Mouse (Mus musculus): ENCODE results near the gene Neurl2. TPM values are rescaled to one million over a fixed set of nuclear protein-coding genes. Genes with fewer than 3 reads are reported as not detected.

Gene Neurl2
- polyA plus RNA-seq, 1 experiment from 2014 or later = 7.9 TPM

DNA sequence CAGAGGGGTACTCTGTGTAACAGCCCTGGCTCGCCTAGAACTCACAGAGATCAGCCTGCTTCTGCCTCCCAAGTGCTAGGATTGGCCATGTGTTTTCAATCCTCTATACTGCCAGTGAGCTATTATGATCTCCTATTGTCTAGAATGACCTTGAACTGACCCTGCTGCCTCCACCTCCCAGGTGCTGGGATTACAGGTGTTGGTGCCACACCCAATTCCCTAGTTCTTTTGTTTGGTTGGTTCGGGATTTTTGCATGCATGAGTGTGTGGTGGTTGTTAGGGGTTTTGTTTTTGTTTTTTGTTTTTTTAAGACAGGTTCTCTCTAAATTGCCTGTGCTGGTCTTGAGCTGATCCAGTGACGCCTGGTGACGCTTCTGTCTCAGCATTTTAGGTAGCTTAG is 9.3 kb downstream of the Neurl2 start:
- peaks cover 13% of the 10 kb centered on the region; the same call in 1 of the 2 replicates for H3K4me1 ChIP-seq (replicated peaks; ENCODE audit: control insufficient read depth, insufficient read depth, low read length)
- no peak overlapping the region for H3K27ac ChIP-seq
- WGBS = 93% methylated on average over 4 of the region's 4 CpGs
- H3K9ac ChIP-seq = no peak overlapping the region
- ATAC-seq (ENCODE audit: low FRiP score) (no peak), DNase-seq (ENCODE audit: low spot score) (no peak)
- H3K36me3 ChIP-seq (replicated peaks; ENCODE audit: control insufficient read depth, insufficient read depth) = peaks cover 63% of the 10 kb centered on the region
- no peaks in the 10 kb centered on the region for H3K27me3 ChIP-seq (ENCODE audit: control insufficient read depth, insufficient read depth, low read length)
- H3K4me2 ChIP-seq (replicated peaks) = peak overlapping the region; percentile 60
- H3K9me3 ChIP-seq (ENCODE audit: control insufficient read depth, low read length) = no peaks in the 10 kb centered on the region
- peak overlapping the region; percentile 64 for H3K4me3 ChIP-seq (replicated peaks; ENCODE audit: low read length)

DNA sequence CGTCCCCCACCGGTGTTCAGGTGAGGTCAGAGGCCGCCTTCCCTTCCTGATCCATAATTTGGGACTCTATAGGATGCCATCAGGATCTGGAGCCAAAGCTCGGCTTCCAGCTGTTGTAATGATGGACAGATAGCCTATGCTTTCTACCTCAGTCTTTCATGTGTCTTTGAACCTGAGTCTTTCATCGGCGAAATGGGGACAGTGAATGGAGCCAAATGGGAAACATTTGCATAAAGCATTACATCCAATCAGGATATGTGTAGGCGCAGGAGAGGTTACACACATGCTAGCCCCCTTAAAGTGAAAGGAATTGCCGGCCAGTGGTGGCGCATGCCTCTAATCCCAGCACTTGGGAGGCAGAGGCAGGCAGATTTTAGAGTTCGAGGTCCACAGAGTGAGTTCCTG is 10.1 kb downstream of the Neurl2 start:
- ATAC-seq (ENCODE audit: low FRiP score) (peak; percentile 56), DNase-seq (ENCODE audit: low spot score) (peak; percentile 59)
- Histone ChIP-seq H3K9ac (peak overlapping the region; percentile 77), H3K4me2 (replicated peaks) (peak overlapping the region; percentile 60), H3K4me3 (replicated peaks; ENCODE audit: low read length) (peak overlapping the region; percentile 64), H3K9me3 (ENCODE audit: control insufficient read depth, low read length) (no peaks in the 10 kb centered on the region), H3K36me3 (replicated peaks; ENCODE audit: control insufficient read depth, insufficient read depth) (peaks cover 57% of the 10 kb centered on the region), H3K4me1 (replicated peaks; ENCODE audit: control insufficient read depth, insufficient read depth, low read length) (peaks cover 13% of the 10 kb centered on the region; the same call in 1 of the 2 replicates), H3K27ac (peak overlapping the region; percentile 94), H3K27me3 (ENCODE audit: control insufficient read depth, insufficient read depth, low read length) (no peaks in the 10 kb centered on the region)
- WGBS = 1% methylated on average over 10 of the region's 10 CpGs

DNA sequence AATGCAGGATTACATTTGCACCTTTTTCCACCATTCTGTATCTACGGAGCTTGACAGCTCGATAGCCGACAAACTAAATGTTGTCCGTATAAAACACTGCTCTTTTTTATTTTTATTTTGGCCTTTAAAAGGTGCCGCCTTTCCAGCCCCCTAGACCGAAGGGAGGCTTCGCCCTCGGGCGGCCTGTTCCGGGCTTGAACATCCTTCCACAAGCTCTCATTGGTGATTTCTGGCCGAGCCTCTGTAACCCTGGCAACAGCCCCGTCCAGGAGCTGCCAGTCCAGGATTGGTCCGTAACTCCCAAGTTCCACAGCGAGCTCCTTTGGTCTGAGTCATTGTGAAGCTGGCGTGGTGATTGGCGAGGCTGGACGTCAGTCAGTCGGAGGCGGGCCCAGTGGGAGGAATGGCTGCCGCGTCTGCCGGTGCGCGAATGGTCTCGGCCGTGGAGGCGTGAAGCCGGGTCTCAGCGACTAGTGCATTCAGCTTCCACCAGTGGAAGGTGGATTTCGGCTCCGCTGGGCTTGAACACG is 10.6 kb downstream of the Neurl2 start, which contains the start of gene Zswim1:
TSS of gene Zswim1 (plus strand) at position 51 of the 530 bp plus-strand sequence.
- H3K36me3 ChIP-seq (replicated peaks; ENCODE audit: control insufficient read depth, insufficient read depth) = peaks cover 53% of the 10 kb centered on the region
- DNase-seq (ENCODE audit: low spot score) = peak; percentile 100
- H3K4me2 ChIP-seq (replicated peaks) = peak within 1 kb of the TSS; percentile 60
- peak within 1 kb of the TSS; percentile 64 for H3K4me3 ChIP-seq (replicated peaks; ENCODE audit: low read length)
- H3K9me3 ChIP-seq (ENCODE audit: control insufficient read depth, low read length) = no peaks in the 10 kb centered on the region
- H3K27me3 ChIP-seq (ENCODE audit: control insufficient read depth, insufficient read depth, low read length) = no peaks in the 10 kb centered on the region
- WGBS = 1% methylated on average over 32 of the region's 32 CpGs
- H3K4me1 ChIP-seq (replicated peaks; ENCODE audit: control insufficient read depth, insufficient read depth, low read length) = peaks cover 13% of the 10 kb centered on the region; the same call in 1 of the 2 replicates
- H3K9ac ChIP-seq = peak within 1 kb of the TSS; percentile 77
- ATAC-seq (ENCODE audit: low FRiP score) = peak; percentile 99
- peak within 1 kb of the TSS; percentile 94 for H3K27ac ChIP-seq

DNA sequence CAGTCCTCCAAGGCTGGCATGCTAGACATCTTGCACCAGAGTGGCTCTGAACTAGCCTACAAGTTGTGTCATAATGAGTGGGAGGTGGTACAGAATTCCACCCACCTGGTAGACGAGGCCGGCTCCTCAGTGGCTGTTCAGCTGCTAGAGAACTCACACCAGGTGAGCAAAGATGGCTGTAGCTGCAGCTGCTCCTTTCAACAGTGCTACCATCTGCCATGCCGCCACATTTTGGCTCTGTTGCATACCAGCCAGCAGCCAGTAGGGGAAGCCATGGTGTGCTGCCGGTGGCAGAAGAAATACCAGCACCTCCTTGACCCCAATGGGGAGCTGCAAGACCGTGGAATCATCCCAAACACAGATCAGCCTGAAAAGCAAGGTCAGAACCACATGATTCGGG is 12.2 kb downstream of the Neurl2 start:
- peaks cover 36% of the 10 kb centered on the region for H3K36me3 ChIP-seq (replicated peaks; ENCODE audit: control insufficient read depth, insufficient read depth)
- ATAC-seq (ENCODE audit: low FRiP score) (no peak), DNase-seq (ENCODE audit: low spot score) (no peak)
- no peak overlapping the region for H3K27ac ChIP-seq
- no peak overlapping the region for H3K4me3 ChIP-seq (replicated peaks; ENCODE audit: low read length)
- no peak overlapping the region for H3K9ac ChIP-seq
- 86% methylated on average over 6 of the region's 6 CpGs for WGBS
- H3K9me3 ChIP-seq (ENCODE audit: control insufficient read depth, low read length) = no peaks in the 10 kb centered on the region
- H3K27me3 ChIP-seq (ENCODE audit: control insufficient read depth, insufficient read depth, low read length) = no peaks in the 10 kb centered on the region
- H3K4me1 ChIP-seq (replicated peaks; ENCODE audit: control insufficient read depth, insufficient read depth, low read length) = peaks cover 13% of the 10 kb centered on the region; the same call in 1 of the 2 replicates
- no peak overlapping the region for H3K4me2 ChIP-seq (replicated peaks)

DNA sequence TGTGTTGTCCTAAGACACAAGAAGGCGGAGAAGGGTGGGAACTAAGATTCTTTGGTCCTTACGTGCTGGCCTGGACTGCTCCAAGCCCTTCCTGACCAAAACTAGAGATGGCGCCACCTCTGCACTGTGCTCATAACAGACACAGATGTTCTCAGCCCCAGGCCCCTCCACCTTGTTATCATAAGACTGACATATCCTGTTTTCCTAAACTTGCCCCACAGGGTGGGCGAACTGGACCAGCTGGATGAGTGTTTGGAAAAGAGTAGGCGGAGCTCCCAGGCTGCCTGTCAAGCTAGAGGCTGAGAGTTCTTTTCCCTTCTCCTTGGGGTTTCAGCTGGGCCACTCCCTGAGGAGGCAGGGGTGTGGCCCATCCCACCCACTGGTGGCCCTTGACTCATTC is 15.6 kb downstream of the Neurl2 start:
- H3K9me3 ChIP-seq (ENCODE audit: control insufficient read depth, low read length) = no peaks in the 10 kb centered on the region
- H3K36me3 ChIP-seq (replicated peaks; ENCODE audit: control insufficient read depth, insufficient read depth) = peaks cover 31% of the 10 kb centered on the region
- peaks cover 5% of the 10 kb centered on the region; the same call in 1 of the 2 replicates for H3K4me1 ChIP-seq (replicated peaks; ENCODE audit: control insufficient read depth, insufficient read depth, low read length)
- no peak for ATAC-seq (ENCODE audit: low FRiP score)
- no peak overlapping the region for H3K27ac ChIP-seq
- H3K9ac ChIP-seq = no peak overlapping the region
- no peak overlapping the region for H3K4me2 ChIP-seq (replicated peaks)
- H3K27me3 ChIP-seq (ENCODE audit: control insufficient read depth, insufficient read depth, low read length) = no peaks in the 10 kb centered on the region
- no peak overlapping the region for H3K4me3 ChIP-seq (replicated peaks; ENCODE audit: low read length)
- no peak for DNase-seq (ENCODE audit: low spot score)
- 75% methylated on average over 5 of the region's 5 CpGs for WGBS

DNA sequence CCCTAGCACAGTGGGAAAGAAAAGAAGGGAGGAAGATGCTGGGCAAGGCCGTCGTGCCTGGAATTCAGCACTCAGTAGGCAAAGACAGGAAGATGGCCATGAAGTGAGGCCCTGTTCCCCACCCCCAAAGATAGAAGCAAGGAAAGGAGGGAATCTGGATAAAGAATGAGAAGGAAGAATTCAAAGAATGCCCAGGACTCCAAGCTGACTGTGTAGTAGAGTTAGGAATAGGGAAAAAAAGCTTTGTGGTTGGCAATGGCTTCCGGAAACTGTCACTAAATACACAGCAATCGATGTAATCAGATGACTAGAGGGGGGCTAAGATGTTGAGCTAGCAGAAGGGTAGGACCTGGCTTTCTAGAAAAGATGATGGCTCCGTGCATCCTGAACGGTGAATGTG is 16.1 kb downstream of the Neurl2 start:
- no peak for DNase-seq (ENCODE audit: low spot score)
- no peak overlapping the region for H3K9ac ChIP-seq
- H3K27ac ChIP-seq = no peak overlapping the region
- no peaks in the 10 kb centered on the region for H3K27me3 ChIP-seq (ENCODE audit: control insufficient read depth, insufficient read depth, low read length)
- H3K4me3 ChIP-seq (replicated peaks; ENCODE audit: low read length) = no peak overlapping the region
- peaks cover 2% of the 10 kb centered on the region; the same call in 1 of the 2 replicates for H3K4me1 ChIP-seq (replicated peaks; ENCODE audit: control insufficient read depth, insufficient read depth, low read length)
- no peak for ATAC-seq (ENCODE audit: low FRiP score)
- H3K36me3 ChIP-seq (replicated peaks; ENCODE audit: control insufficient read depth, insufficient read depth) = peaks cover 35% of the 10 kb centered on the region
- H3K4me2 ChIP-seq (replicated peaks) = no peak overlapping the region
- WGBS = 82% methylated on average over 6 of the region's 6 CpGs
- H3K9me3 ChIP-seq (ENCODE audit: control insufficient read depth, low read length) = no peaks in the 10 kb centered on the region

DNA sequence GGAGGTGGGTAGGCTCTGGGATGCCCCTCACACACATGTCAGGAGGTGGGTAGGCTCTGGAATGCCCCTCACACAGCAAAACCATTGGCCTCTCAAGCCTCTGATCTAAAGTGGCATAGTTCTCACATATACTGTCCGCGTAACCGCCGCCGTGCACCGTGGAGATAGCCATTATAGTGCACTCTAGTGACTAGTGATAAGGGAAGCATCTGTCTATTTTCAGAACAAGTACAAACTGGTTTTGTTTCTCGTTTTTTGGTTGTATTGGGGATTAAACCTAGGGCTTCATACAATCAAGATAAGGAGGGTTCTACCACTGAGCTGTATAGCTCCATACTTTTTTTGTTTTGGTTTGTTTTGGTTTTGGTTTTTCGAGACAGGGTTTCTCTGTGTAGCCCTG is 17.4 kb downstream of the Neurl2 start:
- no peak overlapping the region for H3K4me3 ChIP-seq (replicated peaks; ENCODE audit: low read length)
- no peak overlapping the region for H3K4me2 ChIP-seq (replicated peaks)
- no peaks in the 10 kb centered on the region for H3K4me1 ChIP-seq (replicated peaks; ENCODE audit: control insufficient read depth, insufficient read depth, low read length)
- no peaks in the 10 kb centered on the region for H3K27me3 ChIP-seq (ENCODE audit: control insufficient read depth, insufficient read depth, low read length)
- no peaks in the 10 kb centered on the region for H3K9me3 ChIP-seq (ENCODE audit: control insufficient read depth, low read length)
- H3K36me3 ChIP-seq (replicated peaks; ENCODE audit: control insufficient read depth, insufficient read depth) = peaks cover 23% of the 10 kb centered on the region
- H3K9ac ChIP-seq = no peak overlapping the region
- no peak overlapping the region for H3K27ac ChIP-seq
- DNase-seq (ENCODE audit: low spot score) = no peak
- ATAC-seq (ENCODE audit: low FRiP score) = no peak
- WGBS = 94% methylated on average over 8 of the region's 8 CpGs

DNA sequence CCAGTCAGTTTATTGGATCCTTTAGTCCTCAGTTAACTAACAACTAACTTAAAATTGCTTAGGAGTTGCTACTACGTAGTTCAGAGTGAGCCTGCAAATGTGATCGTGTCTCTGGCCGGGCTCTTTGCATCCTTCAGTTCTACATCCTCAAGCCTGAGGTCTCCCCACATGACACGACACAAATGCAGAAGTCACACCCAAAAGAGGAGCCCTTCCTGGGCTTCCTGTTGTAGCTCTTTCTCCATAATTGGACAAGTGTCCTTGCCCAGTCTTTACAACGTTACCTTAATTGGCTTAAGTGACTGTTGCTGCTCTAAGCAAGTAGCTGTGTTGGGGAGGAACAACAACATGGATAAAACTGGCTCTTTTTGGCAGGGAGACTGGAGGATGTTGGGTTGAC is 17.9 kb downstream of the Neurl2 start:
- H3K9me3 ChIP-seq (ENCODE audit: control insufficient read depth, low read length) = no peaks in the 10 kb centered on the region
- 89% methylated on average over 5 of the region's 5 CpGs for WGBS
- peaks cover 18% of the 10 kb centered on the region for H3K36me3 ChIP-seq (replicated peaks; ENCODE audit: control insufficient read depth, insufficient read depth)
- no peaks in the 10 kb centered on the region for H3K4me1 ChIP-seq (replicated peaks; ENCODE audit: control insufficient read depth, insufficient read depth, low read length)
- ATAC-seq (ENCODE audit: low FRiP score) (no peak), DNase-seq (ENCODE audit: low spot score) (no peak)
- H3K4me3 ChIP-seq (replicated peaks; ENCODE audit: low read length) = no peak overlapping the region
- no peak overlapping the region for H3K9ac ChIP-seq
- no peak overlapping the region for H3K4me2 ChIP-seq (replicated peaks)
- no peaks in the 10 kb centered on the region for H3K27me3 ChIP-seq (ENCODE audit: control insufficient read depth, insufficient read depth, low read length)
- H3K27ac ChIP-seq = no peak overlapping the region

DNA sequence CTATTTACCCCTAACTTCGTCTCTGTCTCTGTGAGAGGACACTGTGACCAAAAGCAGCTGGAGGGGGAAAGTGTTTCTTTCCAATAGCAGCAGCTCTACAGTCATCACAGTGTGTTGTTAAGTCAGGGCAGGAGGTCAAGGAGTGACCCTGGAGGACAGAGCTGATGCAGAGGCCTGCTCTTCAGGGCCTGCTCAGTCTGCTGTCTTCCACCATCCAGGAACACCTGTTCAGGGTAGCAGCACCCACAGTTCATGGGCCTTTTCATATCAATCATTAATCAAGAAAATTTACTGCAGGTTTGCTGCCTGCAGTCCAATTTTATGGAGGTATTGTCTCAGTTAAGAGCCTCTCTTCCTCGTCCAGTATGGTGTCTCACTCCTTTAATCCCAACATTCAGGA is 19.7 kb downstream of the Neurl2 start:
- WGBS = 70% methylated on average over 2 of the region's 2 CpGs
- Histone ChIP-seq H3K27me3 (ENCODE audit: control insufficient read depth, insufficient read depth, low read length) (no peaks in the 10 kb centered on the region), H3K9ac (no peak overlapping the region), H3K4me2 (replicated peaks) (no peak overlapping the region), H3K4me1 (replicated peaks; ENCODE audit: control insufficient read depth, insufficient read depth, low read length) (no peaks in the 10 kb centered on the region), H3K9me3 (ENCODE audit: control insufficient read depth, low read length) (no peaks in the 10 kb centered on the region), H3K4me3 (replicated peaks; ENCODE audit: low read length) (no peak overlapping the region), H3K36me3 (replicated peaks; ENCODE audit: control insufficient read depth, insufficient read depth) (peaks cover 24% of the 10 kb centered on the region), H3K27ac (no peak overlapping the region)
- ATAC-seq (ENCODE audit: low FRiP score) (no peak), DNase-seq (ENCODE audit: low spot score) (no peak)

DNA sequence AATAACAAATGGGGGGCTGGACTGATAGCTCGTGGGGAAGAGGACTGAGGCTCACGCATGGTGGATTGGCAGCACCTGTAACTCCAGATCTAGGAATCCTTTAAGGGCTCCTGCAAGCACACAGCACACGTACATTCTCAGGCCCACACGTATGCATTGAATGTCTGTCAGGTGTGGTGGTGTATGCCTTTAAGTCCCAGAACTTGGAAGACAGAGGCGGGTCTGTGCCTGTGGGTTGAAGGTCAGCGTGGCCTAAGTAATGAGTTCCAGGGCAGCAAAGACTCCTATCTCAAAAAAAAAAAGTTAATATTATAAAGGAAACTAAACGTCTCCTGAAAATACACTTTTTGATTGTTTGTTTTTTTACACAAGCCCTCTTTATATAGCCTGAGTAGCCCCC is 26.6 kb downstream of the Neurl2 start:
- 84% methylated on average over 7 of the region's 7 CpGs for WGBS
- no peak for DNase-seq (ENCODE audit: low spot score)
- Histone ChIP-seq H3K4me3 (replicated peaks; ENCODE audit: low read length) (no peak overlapping the region), H3K9ac (no peak overlapping the region), H3K27me3 (ENCODE audit: control insufficient read depth, insufficient read depth, low read length) (no peaks in the 10 kb centered on the region), H3K36me3 (replicated peaks; ENCODE audit: control insufficient read depth, insufficient read depth) (peaks cover 15% of the 10 kb centered on the region), H3K9me3 (ENCODE audit: control insufficient read depth, low read length) (no peaks in the 10 kb centered on the region), H3K4me1 (replicated peaks; ENCODE audit: control insufficient read depth, insufficient read depth, low read length) (peaks cover 21% of the 10 kb centered on the region; the same call in 1 of the 2 replicates), H3K4me2 (replicated peaks) (peak overlapping the region; percentile 64; the same call in 1 of the 2 replicates), H3K27ac (no peak overlapping the region)
- ATAC-seq (ENCODE audit: low FRiP score) = no peak
